Mouse (Mus musculus): ENCODE measurements around the gene Ehmt1. TPM values are rescaled to one million over a fixed set of nuclear protein-coding genes. Genes with fewer than 3 reads are reported as not detected.

Gene Ehmt1
- total RNA-seq, 1 experiment from 2014 or later, result 41.3 TPM

GRCm38 (mm10) chr2:24747878-24748277 is 171.5 kb downstream of the Ehmt1 start:
- peak; percentile 43; the same call in 1 of the 2 replicates for ATAC-seq (replicated peaks; ENCODE audit: insufficient number of reproducible peaks, low FRiP score, low TSS enrichment, poor library complexity, severe bottlenecking)

Other genes with a start within 250 kb of the Ehmt1 start
- gene Cacna1b, start 156.5 kb downstream of the Ehmt1 start, total RNA-seq (2017), result not detected in 3 replicates
- 101 to 175 TPM (median 138 TPM) in 3 replicates for gene Arrdc1, start 15.6 kb upstream of the Ehmt1 start, total RNA-seq (2017)
- gene Zmynd19, start 30.2 kb upstream of the Ehmt1 start, total RNA-seq (2017), result 3.3 to 10.5 TPM (median 7.3 TPM) in 3 replicates
- gene Dph7, start 42.8 kb upstream of the Ehmt1 start, total RNA-seq (2017), result 8.6 to 12.9 TPM (median 12.2 TPM) in 3 replicates
- gene Mrpl41, start 55.5 kb upstream of the Ehmt1 start, total RNA-seq (2017), result 22.5 to 54.3 TPM (median 43.5 TPM) in 3 replicates
- 52.7 to 87.6 TPM (median 69.0 TPM) in 3 replicates for gene Pnpla7, start 56.4 kb upstream of the Ehmt1 start, total RNA-seq (2017)
- 7.6 to 28.3 TPM (median 20.0 TPM) in 3 replicates for gene Nsmf, start 134.7 kb upstream of the Ehmt1 start, total RNA-seq (2017)
- not detected in 3 replicates for gene Entpd8, start 160.7 kb upstream of the Ehmt1 start, total RNA-seq (2017)
- gene Noxa1, start 175.5 kb upstream of the Ehmt1 start, total RNA-seq (2017), result 0.78 TPM in 1 of 3 replicates, not detected in the others

Measured in monocyte, adult 5-6 weeks (primary cell).